Mouse (Mus musculus) liver, embryonic 13.5 days (tissue): ENCODE results near the gene Tnik. TPM values are rescaled to one million over a fixed set of nuclear protein-coding genes. Genes with fewer than 3 reads are reported as not detected.

Experiments
- ATAC-seq: fragments of 200-750 bp; cut with Nextera tagmentation; 2 replicates; pipeline ENCODE4 v1.8.0; 2017; ENCODE audit warnings: low read depth, mild to moderate bottlenecking, moderate number of reproducible peaks, moderate library complexity
- DNase-seq: peaks from one replicate; pipeline ENCODE4 v3.0.0; 2022
- H3K27ac ChIP-seq: fragments of 300-500 bp; sonication (generic); 2 replicates; pipeline ENCODE4 v1.5.1; 2015; ENCODE audit warnings: moderate library complexity, mild to moderate bottlenecking, inconsistent platforms
- H3K27me3 ChIP-seq: fragments of 300-500 bp; sonication (generic); 2 replicates; pipeline ENCODE4 v1.6.1; 2015; ENCODE audit warnings: mild to moderate bottlenecking, inconsistent platforms
- H3K36me3 ChIP-seq: fragments of 300-500 bp; sonication (generic); 2 replicates; pipeline ENCODE4 v1.6.1; 2015; ENCODE audit warnings: mild to moderate bottlenecking, inconsistent platforms
- H3K4me1 ChIP-seq: fragments of 300-500 bp; sonication (generic); replicated peaks from 2 replicates; pipeline ENCODE4 v1.6.1; 2015; ENCODE audit warnings: inconsistent platforms
- H3K4me2 ChIP-seq: fragments of 300-500 bp; sonication (generic); 2 replicates; pipeline ENCODE4 v1.6.1; 2015; ENCODE audit warnings: inconsistent platforms, mild to moderate bottlenecking, moderate library complexity
- H3K4me3 ChIP-seq: fragments of 300-500 bp; sonication (generic); replicated peaks from 2 replicates; pipeline ENCODE4 v1.5.1; 2015; ENCODE audit warnings: mild to moderate bottlenecking, inconsistent platforms
- H3K9ac ChIP-seq: fragments of 300-500 bp; sonication (generic); 2 replicates; pipeline ENCODE4 v1.6.1; 2015; ENCODE audit warnings: mild to moderate bottlenecking, inconsistent platforms
- H3K9me3 ChIP-seq: fragments of 300-500 bp; sonication (generic); replicated peaks from 2 replicates; pipeline ENCODE4 v1.6.1; 2016; ENCODE audit warnings: inconsistent platforms
- WGBS: fragments of 180-500 bp; shearing (Covaris S2); methylation state at CpG from one replicate; pipeline ENCODE4 v1.1.7; 2015; ENCODE audit not compliant: insufficient replicate concordance; 5-methylcytosine and 5-hydroxymethylcytosine counted together
- polyA plus RNA-seq: library from polyadenylated mRNA; unstranded; fragments of >200 nt; fragmentation: Nextera tagmentation; extraction: Ambion mirVana; gene quantifications from 2 replicates; pipeline ENCODE4 v1.2.1, GENCODE M21; 2015

Gene Tnik
- polyA plus RNA-seq, 1 experiment from 2014 or later, result 1.8 TPM

DNA sequence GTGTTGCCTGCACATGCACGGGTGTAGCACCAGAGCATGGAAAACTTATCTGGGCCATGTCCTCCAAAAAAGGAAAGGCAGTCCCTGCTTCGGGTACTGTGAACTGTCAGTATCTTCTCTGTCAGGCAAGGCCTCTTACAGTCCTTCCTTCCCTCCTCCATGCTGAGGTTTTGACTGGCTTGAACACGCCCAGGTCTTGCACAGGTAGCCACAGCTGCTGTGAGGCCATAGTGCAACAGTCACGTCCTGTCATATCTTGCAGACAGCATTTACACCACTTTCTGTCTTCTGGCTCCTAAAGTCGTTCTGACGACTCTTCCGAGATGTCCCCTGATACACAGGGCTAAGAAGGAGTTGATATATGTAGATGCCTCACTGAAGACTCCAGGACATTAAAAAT lies 28.8 kb upstream of the Tnik start:
- WGBS, result 52% methylated on average over 7 of the region's 7 CpGs
- no peaks in the 10 kb centered on the region for H3K36me3 ChIP-seq
- H3K9me3 ChIP-seq, result no peaks in the 10 kb centered on the region
- DNase-seq (no peak), ATAC-seq (no peak)
- no peak overlapping the region for H3K4me2 ChIP-seq
- no peaks in the 10 kb centered on the region for H3K27me3 ChIP-seq
- H3K4me1 ChIP-seq, result peaks cover 4% of the 10 kb centered on the region; the same call in 1 of the 2 replicates
- no peak overlapping the region for H3K27ac ChIP-seq
- no peak overlapping the region for H3K4me3 ChIP-seq
- no peak overlapping the region for H3K9ac ChIP-seq

DNA sequence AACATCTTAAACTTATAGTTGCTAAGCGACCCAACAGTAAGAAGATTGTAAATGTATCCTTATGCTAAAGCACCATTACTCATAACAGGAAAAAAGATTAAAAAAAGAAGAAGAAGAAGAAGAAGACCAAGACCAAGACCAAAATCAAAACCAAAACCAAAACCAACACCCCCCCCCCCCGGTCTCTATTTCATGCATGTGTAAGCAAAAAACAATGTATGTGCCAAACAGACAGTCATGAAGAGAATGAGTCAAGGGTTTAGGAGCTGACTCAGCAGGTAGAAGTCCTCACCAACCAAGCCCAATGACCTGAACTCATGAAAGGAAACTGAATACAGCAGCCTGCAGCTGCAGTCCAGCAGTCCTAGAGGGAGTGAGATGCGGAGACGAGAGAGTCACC lies 26.3 kb upstream of the Tnik start:
- H3K27me3 ChIP-seq, result no peaks in the 10 kb centered on the region
- 78% methylated on average over 4 of the region's 4 CpGs for WGBS
- H3K4me3 ChIP-seq, result no peak overlapping the region
- H3K4me1 ChIP-seq, result no peaks in the 10 kb centered on the region
- no peak overlapping the region for H3K9ac ChIP-seq
- H3K27ac ChIP-seq, result no peak overlapping the region
- no peaks in the 10 kb centered on the region for H3K9me3 ChIP-seq
- no peak for ATAC-seq
- no peaks in the 10 kb centered on the region for H3K36me3 ChIP-seq
- no peak overlapping the region for H3K4me2 ChIP-seq
- DNase-seq, result no peak

DNA sequence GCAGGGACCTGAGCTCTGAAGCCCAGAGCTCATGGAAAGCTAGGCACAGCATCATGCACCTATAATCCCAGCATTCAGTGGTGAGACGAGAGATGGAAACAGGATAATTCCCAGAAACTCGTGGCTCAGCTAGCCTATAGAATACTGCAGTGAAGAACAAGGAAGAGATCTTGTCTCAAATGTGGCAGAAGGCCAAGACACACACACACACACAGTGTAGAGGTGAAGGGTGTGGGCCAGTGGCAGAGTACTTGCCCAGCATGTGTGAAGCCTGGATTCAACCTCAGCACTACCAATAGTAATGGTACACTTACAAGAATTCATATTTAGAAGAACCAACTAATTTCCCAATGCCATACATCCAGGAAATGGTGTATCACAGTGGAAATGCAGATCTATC lies 24.9 kb upstream of the Tnik start:
- Histone ChIP-seq H3K27ac (no peak overlapping the region), H3K36me3 (no peaks in the 10 kb centered on the region), H3K4me1 (no peaks in the 10 kb centered on the region), H3K9me3 (no peaks in the 10 kb centered on the region), H3K9ac (no peak overlapping the region), H3K4me2 (no peak overlapping the region), H3K4me3 (no peak overlapping the region), H3K27me3 (no peaks in the 10 kb centered on the region)
- 51% methylated on average over 2 of the region's 2 CpGs for WGBS
- DNase-seq, result no peak
- no peak for ATAC-seq

- WGBS, result 56% methylated on average over 2 of the region's 2 CpGs
- Histone ChIP-seq H3K9ac (no peak overlapping the region), H3K4me1 (no peaks in the 10 kb centered on the region), H3K36me3 (no peaks in the 10 kb centered on the region), H3K27me3 (no peaks in the 10 kb centered on the region), H3K9me3 (no peaks in the 10 kb centered on the region), H3K27ac (no peak overlapping the region), H3K4me3 (no peak overlapping the region), H3K4me2 (no peak overlapping the region)
- DNase-seq (no peak), ATAC-seq (no peak)
Measured at GRCm38 (mm10) chr3:28242561-28242960, 20.5 kb upstream of the Tnik start.

DNA sequence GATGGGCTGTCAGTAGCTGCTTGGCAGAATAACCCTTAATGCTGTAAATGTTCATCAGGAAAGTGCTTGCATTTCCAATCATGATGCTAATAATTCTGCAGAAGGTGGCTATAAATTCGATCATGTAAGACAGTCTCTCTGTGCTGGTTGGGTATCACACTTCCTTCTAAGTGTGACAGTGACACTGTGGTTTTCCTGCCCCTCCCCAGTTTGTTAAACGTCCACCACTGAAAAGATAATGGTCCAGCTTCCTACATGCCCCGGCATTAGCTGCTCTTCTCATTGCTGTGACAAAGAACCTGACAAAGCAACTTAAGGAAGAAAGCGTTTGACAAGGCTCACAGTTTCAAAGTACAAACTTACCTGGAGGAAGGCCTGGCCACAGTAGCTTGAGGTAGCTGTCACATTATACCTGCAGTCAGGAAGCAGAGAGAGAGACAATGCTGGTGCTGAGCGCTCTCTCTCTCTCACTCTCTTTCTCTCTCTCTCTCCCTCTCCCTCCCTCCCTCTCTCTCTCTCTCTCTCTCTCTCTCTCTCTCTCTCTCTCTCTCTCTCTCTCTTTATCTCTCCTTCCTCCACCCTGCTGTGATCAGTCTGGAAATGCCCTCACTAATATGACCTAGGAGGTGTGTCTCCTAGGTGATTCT lies 18.6 kb upstream of the Tnik start:
- Histone ChIP-seq H3K4me3 (no peak overlapping the region), H3K9me3 (no peaks in the 10 kb centered on the region), H3K27me3 (no peaks in the 10 kb centered on the region), H3K4me2 (no peak overlapping the region), H3K4me1 (no peaks in the 10 kb centered on the region), H3K36me3 (no peaks in the 10 kb centered on the region), H3K27ac (no peak overlapping the region; the same call in 1 of the 2 replicates), H3K9ac (no peak overlapping the region)
- WGBS, result 15% methylated on average over 5 of the region's 5 CpGs
- DNase-seq (no peak), ATAC-seq (no peak)

DNA sequence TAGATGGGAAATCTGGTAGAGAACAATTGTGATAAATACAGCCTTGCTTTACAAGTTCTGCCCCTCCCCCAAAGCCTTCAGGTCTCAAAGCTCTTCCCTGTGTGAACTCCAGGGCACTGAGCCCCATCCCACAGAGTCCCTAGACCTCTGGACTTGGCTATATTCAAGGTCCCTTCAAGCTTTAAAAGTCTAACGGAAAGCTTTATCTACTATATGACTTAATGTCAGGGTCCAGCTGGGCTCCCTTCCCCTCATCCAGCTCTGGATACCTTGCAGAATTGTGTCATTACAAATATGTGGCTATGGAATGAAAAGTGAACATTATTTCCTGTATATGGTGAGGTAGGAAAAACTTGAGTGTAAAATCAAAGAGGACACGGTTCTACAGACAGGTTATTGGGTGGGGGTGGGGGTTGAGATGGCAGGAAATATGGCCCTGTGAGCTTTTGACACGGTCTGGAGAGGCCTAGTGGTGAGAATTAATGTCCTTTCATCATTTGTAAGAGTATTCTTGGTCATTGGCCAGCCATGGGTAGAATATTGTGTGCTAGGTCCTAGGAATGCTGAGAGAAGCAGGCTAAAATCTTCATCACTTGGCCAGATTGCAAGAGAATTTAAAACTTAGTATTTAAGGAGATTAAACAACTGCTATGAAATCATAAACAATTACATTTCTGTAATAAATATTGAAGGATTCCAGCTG lies 14.6 kb upstream of the Tnik start:
- ATAC-seq (no peak), DNase-seq (no peak)
- Histone ChIP-seq H3K27me3 (no peaks in the 10 kb centered on the region), H3K36me3 (no peaks in the 10 kb centered on the region), H3K4me3 (no peak overlapping the region), H3K4me2 (no peak overlapping the region), H3K9ac (no peak overlapping the region), H3K4me1 (no peaks in the 10 kb centered on the region), H3K27ac (no peak overlapping the region), H3K9me3 (no peaks in the 10 kb centered on the region)
- WGBS, result 49% methylated on average over 3 of the region's 3 CpGs

GRCm38 (mm10) chr3:28255711-28256110 lies 7.3 kb upstream of the Tnik start:
- Histone ChIP-seq H3K9ac (no peak overlapping the region), H3K4me3 (no peak overlapping the region), H3K4me1 (no peaks in the 10 kb centered on the region), H3K4me2 (no peak overlapping the region), H3K36me3 (no peaks in the 10 kb centered on the region), H3K27me3 (no peaks in the 10 kb centered on the region), H3K9me3 (no peaks in the 10 kb centered on the region), H3K27ac (no peak overlapping the region)
- DNase-seq, result no peak
- no peak for ATAC-seq
- 52% methylated on average over 7 of the region's 7 CpGs for WGBS

GRCm38 (mm10) chr3:28262371-28263001 lies 528 bp upstream of the Tnik start:
- Histone ChIP-seq H3K9me3 (no peaks in the 10 kb centered on the region), H3K27me3 (peaks cover 18% of the 10 kb centered on the region), H3K4me2 (peak overlapping the region; percentile 95), H3K36me3 (no peaks in the 10 kb centered on the region), H3K27ac (peak overlapping the region; percentile 34), H3K4me3 (peak overlapping the region; percentile 72), H3K4me1 (peaks cover 28% of the 10 kb centered on the region), H3K9ac (peak overlapping the region; percentile 75)
- ATAC-seq (peak; percentile 70), DNase-seq (peak; percentile 18)
- under 1% methylated on average over 33 of the region's 33 CpGs for WGBS

DNA sequence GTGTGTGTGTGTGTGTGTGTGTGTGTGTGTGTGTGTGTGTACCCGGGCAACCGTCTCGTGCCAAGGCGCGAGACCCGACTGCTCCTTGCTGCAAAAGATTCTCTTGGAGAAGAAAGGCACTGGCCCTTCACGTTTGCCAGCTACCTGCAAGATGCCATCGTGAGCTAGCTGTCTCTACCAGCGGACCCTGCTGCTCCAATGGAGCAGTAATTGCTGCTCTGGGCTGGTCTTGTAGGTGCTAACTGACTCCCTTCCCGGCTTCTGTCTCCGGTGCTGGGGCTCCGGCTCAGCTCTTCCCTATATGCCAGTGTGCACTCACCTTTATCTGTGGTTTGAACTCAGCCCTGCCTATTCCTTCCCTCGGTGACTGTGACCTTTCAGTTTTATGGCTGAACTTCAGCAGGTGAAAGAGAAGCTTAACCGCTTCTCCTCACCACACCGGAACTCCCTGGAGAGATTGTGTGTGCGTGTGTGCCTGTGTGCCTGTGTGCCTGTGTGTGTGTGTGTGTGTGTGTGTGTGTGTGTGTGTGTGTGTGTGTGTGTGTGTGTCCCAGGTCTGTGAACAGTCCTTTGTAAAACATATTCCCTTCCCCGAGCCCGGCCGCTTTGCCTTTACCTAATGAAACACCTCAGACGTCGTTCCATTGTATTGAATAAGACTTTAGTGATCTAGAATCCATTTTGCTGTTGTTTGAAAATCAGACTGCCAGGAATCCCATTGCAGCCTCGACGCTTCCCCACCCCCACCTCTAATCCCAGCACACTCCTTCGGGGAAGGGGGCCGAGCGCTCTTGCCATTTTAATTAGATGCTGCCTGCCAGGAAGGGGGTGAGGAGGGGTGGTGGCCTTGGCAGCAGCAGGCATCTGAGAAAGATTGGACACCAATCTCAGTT lies 1.2 kb downstream of the Tnik start:
- DNase-seq (peak; percentile 7), ATAC-seq (peak; percentile 19; the same call in 1 of the 2 replicates)
- Histone ChIP-seq H3K9me3 (no peaks in the 10 kb centered on the region), H3K27me3 (peaks cover 18% of the 10 kb centered on the region), H3K4me2 (peak overlapping the region; percentile 95), H3K4me3 (peak overlapping the region; percentile 72), H3K4me1 (peaks cover 28% of the 10 kb centered on the region), H3K36me3 (no peaks in the 10 kb centered on the region), H3K27ac (no peak overlapping the region), H3K9ac (peak overlapping the region; percentile 75)
- 4% methylated on average over 26 of the region's 26 CpGs for WGBS

DNA sequence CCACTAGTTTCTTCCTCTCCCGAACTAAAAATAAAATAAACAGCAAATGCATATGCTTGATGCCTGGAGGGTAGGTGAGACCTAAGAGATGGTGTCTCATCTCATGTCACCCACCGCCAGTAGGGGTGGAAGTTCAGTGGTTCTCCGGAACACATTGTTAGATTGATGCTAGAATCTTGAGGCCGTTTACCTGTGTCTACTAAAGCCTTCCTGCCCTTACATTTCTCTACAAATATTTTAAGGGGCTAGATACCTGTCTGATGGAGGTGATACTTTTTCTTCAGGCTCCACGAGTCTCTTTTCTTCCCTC lies 1.8 kb downstream of the Tnik start:
- H3K9me3 ChIP-seq, result no peaks in the 10 kb centered on the region
- H3K36me3 ChIP-seq, result no peaks in the 10 kb centered on the region
- DNase-seq (no peak), ATAC-seq (no peak)
- H3K27me3 ChIP-seq, result peaks cover 18% of the 10 kb centered on the region
- peak overlapping the region; percentile 95 for H3K4me2 ChIP-seq
- H3K27ac ChIP-seq, result no peak overlapping the region
- peaks cover 28% of the 10 kb centered on the region for H3K4me1 ChIP-seq
- H3K4me3 ChIP-seq, result peak overlapping the region; percentile 72
- WGBS, result 24% methylated on average over 5 of the region's 5 CpGs
- H3K9ac ChIP-seq, result no peak overlapping the region

GRCm38 (mm10) chr3:28265183-28265582 lies 2.2 kb downstream of the Tnik start:
- Histone ChIP-seq H3K4me1 (peaks cover 28% of the 10 kb centered on the region), H3K9ac (no peak overlapping the region), H3K4me2 (peak overlapping the region; percentile 95), H3K27ac (no peak overlapping the region), H3K9me3 (no peaks in the 10 kb centered on the region), H3K4me3 (peak overlapping the region; percentile 72), H3K27me3 (peaks cover 18% of the 10 kb centered on the region), H3K36me3 (no peaks in the 10 kb centered on the region)
- WGBS, result 15% methylated on average over 4 of the region's 4 CpGs
- DNase-seq (no peak), ATAC-seq (no peak)
